Mouse (Mus musculus) kidney, postnatal 10 days (tissue): ENCODE measurements around the gene Odf3b.

ENCODE experiments used
- DNase-seq: peaks from one replicate; pipeline ENCODE4 v3.0.0; 2021; ENCODE audit warnings: mixed read lengths

Gene Odf3b

DNA sequence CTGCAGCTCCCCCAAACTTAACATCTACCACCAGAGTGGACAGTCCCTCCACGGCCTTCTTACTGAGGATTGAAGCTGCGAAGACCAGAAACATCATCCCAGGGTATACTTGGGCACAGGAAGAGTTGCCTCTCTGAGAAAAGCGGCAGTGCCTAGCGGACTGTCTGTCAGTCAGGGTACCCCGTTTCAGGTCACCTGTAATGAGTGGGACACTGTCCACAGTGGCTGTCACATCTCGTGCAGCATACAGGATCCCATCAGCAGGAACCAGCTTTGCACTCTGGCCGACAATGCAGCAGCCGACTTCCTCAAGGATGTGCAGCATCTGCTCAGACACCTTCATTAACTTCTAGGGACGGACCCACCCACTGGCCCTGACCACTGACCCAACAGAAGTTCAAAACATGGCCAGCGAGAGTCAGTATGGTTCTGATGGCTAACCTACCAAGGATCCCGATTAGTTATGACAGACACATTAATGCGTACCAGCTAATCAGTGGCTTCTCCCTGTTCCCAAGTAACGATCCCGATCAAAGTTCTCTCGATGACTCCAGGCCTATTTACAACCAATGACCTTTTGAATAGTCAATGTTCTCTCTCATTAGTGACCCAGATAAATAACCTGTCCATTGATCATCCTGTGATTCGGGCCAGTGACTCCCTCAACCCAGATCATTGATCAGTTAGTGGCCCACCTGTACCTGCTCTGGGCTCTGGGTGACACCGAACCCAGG lies 4.1 kb downstream of the Odf3b start:
- no peak for DNase-seq

DNA sequence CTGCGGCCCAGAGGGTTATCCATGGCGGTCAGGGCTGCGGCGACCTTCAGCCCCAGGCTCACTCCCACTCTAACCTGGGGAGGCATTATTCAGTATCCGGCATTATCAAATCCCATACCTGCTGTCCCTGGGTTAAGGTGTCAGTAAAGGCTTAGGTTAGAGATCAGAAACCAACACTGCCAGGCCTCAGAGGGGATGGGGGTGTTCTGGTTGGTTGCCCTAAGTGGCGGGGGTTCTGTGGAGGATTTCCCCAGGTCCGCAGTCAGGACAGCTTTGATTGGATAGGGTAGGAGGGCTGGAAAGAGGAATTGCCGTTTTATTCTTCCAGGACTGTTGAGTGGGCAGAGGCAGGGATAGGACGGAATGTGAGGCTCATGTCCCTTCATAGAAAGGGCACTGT lies 4.7 kb downstream of the Odf3b start:
- DNase-seq, result no peak

DNA sequence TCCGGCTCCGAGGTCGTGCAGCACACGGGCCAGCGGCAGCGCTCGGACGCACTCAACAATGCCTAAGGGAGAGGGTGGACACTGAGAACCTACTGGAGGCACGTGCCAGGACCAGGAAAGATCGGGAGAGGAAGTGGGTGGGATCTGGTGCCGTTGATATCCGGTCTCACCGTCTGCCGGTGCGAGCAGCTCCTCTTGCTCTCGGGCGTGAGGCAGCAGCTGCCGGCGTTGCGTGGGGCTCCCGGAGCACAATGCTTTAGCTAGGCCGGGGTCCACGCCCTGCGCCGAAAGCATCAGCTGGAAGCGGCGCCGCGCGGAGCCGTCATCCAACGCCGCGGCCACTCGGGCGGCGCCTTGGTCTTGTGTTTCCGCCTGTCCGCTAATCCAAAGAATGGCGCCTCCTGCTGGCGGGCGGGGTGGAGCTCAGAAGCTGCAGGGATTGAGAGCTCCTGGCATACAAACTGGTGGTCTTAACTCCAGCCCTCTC lies 5.3 kb downstream of the Odf3b start, which contains the start of gene Sco2:
TSS of gene Sco2 (minus strand) at position 85 of the 487 bp plus-strand sequence.
- DNase-seq, result peak; percentile 97

DNA sequence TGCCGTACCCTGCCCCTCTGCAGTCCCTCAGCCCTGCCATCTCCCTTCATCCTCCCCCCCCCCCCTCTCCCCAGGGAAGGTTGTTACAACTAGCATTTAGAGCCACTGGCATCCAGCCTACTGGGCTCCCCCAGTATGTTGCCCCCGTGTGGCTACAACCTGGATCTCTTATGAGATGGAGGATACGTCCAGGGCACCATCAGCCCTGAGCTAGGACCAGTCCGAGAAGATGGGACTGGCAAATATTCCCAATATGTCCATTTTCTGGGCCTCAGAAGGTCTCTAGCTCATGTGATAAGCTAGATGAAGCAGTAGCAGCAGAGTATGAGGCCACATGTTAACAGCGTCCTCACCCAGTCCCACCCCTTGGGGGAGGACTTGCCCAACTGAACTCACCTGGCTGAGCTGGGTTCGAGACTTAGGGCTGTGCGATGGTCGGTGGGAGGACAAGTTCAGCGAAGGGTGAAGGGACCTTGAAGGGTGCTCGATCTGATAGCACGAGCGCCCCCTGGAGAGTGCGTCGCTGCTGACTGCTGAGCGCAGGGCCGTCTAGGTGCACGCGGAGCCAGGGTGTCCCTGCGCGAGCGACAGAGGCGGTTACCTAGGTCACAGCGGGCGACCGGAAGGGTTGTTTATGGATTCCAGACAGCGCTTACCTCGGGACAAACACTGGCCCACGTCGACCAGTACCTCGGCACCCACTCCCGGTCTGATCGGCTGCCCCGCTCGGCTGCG lies 5.9 kb downstream of the Odf3b start:
- peak; percentile 93 for DNase-seq

DNA sequence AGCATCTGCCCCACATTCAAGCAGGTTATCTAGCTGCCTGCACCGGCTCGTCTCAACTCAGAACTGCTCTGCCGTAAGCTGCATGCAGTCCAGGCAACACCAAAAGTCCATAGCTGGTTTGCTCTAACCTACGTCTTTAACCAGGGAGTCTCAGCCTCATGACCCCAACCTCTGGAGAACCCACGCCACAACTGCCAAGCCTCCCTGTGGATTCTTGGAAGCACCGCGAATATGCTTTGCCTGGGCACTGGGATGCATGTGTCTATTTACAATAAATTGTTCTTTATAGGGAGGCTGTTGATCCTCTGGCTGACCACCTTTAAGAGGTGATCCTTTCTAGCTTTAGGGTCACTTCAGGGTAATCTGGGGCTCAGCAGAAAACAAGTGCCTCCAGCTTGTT lies 6.5 kb downstream of the Odf3b start:
- no peak for DNase-seq

DNA sequence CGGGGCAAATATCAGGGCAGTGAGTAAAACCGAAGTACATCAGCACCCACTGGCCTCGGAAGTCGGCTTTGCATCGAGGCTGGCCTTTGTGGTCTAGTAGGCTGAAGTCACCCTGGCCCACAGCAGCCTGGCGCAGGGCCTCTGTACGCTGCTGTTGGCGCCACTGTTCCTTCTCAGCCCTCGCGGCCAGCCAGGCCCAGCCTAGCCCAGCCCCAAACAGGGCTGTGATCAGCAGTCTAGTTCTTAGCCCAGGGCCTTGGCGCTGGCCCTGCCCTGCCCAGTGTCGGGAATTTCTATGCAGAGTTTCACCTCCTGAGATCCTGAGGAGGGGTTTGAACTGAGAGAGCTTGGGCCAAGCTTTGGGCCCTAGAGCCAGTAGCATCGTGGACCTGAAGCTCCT lies 7.0 kb downstream of the Odf3b start:
- DNase-seq, result no peak

DNA sequence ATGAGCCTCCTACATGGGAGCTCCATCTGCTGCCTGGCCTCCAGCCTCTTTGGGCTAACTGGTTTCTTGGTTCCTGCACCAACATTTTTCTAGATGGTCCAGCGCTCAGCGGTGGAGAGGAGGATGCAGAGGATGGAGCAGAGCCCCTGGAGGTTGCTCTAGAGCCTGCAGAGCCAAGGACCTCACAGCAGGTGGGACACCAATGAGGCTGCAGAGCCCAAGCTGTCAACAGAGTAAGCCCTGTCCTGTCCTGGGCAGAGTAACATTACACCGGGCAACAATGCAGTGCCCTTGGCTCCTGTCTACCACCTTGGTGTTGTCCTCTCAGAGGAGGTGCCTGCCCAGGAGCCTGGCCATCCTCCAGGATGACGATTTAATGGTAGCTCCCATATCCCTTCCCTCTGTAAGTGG lies 13.9 kb downstream of the Odf3b start:
- no peak for DNase-seq

DNA sequence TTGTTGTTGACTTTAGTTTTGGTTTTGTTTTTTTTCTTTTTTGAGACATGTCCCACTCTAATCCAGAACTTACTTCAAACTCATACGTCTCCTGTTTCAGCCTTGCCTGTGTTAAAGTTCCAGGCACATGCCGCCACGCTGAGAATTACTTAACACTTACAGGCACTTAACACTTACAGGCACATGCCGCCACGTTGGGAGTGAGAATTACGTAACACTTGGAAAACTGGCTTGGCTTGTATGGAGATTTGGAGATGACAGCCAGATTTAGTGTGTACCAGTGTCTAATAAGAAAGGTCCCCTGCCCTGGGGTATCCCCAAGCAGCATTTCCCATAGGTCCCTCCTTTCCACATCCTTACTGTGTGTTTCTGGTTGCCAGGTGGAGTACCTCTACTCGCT lies 16.0 kb downstream of the Odf3b start:
- no peak for DNase-seq

DNA sequence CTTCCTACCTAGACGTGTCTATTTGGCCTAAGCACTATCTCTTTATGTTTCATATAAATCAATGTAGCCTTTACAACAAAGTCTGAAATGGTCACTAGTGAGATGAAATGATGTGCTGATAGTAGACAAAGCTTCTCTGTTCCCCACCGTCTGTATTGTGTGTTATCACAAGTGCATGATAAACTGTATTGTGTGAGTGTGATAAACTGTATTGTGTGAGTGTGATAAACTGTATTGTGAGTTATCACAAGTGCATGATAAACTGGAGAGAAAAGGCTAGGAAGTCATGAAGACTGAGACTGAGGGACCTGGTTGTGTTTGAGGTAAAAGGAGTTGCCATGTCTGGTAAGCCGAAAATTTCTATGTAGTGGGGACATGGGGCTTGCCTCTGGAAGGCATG lies 20.3 kb downstream of the Odf3b start:
- DNase-seq, result no peak

DNA sequence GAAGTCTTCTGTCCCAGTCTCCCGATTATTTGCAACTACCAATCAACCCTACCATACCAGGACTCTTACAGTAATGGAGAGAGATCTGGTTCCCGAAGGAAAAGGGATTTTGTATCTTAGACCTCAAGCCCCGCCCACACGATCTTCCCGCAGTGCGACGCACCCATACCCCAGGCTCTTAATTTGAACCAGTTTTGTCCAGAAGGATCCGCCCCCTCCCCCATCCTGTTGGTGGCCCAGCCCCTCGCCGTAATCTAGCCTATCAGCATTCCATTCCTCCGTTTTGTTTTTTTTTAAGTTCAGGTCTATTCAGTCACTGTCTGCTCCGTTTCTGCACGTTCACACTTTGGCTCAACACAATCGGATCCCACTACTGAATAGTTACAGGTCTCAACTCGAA lies 22.7 kb downstream of the Odf3b start:
- DNase-seq, result peak; percentile 94

DNA sequence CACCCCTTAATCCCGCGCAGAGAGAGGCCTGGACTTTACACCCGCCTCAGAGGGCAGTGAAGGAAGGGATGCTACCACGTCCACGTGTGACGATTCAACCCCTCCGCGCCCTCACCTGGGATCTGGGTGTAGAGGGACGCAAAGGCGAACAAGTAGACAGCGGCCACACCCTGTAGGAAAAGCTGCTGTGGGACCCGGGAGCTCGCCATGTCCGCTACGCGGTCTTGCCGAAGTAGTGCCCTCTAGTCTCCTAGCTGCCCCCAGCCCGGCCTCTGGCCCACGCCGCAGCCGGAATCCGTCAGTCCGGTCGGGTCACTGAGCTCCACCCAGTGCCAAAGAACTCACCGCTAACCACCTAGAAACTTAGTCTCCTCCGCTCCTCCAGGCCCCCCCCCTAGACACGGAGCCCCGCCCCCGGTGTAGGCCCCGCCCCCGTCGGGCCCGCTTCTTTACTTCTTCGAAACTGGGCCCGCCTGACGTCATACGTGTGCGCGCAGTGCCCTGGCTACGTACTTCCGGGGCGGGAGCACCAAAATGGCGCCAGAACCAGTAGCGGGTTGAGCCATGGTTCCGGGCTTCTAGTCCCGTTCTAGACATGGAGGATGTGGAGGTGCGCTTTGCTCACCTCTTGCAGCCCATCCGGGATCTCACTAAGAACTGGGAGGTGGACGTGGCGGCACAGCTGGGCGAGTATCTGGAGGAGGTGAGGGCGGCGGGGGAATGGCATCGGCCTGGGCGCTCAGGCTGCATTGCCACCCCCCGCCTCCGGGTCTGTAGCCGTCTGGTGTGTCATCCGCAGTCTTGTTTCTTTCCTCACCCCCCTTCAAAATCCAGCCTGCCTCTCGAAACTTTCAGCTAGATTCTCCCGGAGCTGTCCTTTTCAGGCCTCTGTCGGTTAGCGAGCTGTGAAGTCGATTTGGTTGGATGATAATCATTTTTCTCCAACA lies 23.6 kb downstream of the Odf3b start, which contains the start of the genes Lmf2 and Ncaph2:
TSS of gene Lmf2 (minus strand) at position 419 of the 947 bp plus-strand sequence.
TSS of gene Ncaph2 (plus strand) at position 479 of the 947 bp plus-strand sequence.
- DNase-seq, result peak; percentile 98

DNA sequence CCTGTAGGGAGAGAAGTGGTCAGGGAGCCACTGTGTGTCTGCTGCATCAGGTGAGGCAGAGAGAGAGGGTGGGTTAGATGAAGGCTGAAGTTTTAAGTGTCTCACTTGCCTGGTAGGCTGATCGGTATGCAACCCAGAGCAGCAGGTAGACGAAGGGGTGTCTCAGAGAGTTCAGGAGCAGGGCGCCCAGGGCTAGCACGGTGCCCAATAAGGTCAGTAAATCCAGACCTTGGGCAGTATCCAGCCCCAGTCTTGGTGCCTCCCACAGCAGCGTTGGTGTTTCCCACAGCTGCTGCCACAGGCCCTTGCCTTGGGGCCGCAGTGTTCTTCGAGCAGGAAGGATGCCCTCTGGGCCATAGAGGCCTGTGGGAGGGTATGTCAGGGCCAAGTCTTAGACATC lies 24.6 kb downstream of the Odf3b start:
- DNase-seq, result peak; percentile 22

DNA sequence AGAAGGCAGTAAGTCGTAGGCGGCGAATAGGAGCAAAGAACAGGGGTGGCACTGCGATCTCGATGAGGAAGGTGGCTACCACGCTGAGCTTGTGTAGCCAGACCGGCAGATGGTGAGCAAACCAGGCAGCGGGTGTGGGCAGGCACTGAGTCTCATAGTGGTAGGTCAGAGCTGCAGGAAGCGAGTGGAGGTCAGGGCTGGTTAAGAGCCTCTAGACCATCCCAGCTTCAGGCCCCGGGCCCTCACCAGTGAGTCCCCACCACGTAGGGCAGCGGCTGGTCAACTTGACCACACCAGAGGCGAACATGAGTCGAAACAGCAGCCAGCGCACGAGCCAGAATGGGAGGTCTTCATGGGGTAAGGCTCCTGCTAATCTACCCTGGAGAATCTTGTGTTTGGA lies 25.2 kb downstream of the Odf3b start:
- no peak for DNase-seq

DNA sequence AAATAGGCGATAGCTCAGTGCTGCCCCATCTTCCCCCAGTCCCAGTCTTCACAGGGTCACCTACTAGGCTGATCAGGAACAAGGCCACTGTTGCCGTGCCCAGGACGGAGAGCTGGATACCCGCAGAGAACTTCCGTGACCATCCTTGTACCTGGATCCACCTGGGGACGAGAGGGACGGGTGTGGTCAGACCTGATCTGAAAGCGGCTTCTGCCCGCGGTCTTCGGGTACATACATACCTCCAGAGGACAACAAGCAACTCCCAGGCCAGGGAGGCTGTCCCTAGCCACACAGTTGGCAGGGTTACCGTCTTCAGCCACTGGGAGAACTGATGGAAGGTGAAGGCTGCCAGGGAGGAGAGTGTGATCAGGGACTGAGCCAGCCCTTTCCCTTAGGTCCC lies 26.3 kb downstream of the Odf3b start:
- DNase-seq, result no peak

DNA sequence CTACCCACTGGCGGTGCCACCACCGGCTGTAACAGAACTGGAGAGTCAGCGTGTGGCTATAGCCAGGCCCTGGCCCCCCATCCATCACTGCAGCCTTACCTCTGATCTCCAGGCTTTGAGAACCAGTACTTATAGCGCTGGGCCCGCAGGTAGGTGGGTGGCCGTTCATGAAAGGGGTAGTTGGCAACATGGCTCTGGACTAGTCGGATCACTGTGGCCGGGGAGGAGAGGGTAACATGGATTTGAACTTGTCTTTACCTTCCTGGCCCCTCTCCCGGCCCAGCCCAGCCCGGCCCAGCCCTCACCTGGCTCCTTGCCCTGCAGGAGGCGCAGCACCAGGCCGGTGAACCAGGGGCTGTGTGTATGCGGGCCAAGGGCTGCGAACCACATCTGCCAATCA lies 27.0 kb downstream of the Odf3b start:
- DNase-seq, result no peak

DNA sequence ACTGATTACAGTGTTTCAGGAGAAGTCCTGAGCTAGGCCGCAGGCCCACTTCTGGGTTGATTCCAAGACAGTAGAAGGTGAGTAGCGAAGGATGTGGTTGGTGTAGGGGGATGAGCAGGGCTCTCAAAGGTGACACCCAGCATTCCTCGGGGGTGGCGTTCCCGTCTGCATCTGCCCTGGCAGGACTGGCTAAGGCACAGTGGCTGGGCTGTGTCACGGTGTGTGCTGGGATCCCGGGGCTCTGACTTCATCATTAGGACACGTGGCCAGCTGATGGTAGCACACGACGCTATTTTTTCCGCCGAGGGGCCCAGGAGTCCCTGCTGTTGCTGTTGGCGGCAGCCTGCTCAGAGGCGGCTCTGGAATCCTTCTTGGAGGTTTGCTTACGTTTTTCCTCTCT lies 27.8 kb downstream of the Odf3b start:
- no peak for DNase-seq

DNA sequence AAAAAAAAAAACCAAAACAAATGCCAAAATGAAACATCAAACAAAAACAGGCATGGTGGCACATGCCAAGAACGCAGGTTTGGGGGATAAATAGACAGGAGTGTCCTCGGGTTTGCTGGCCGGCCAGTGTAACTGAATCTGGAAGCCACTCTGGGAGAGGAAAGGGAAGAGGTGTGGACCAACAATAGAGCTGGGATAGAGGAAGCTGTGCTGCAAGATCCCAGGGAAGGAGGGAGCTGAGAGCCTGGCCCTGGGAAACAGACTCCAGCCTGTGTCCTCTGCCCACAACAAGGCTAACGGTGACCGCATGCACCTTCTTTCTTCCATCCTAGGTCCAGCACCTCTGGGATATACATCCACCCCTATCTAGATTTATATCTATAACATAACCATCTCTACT lies 28.6 kb downstream of the Odf3b start:
- no peak for DNase-seq

DNA sequence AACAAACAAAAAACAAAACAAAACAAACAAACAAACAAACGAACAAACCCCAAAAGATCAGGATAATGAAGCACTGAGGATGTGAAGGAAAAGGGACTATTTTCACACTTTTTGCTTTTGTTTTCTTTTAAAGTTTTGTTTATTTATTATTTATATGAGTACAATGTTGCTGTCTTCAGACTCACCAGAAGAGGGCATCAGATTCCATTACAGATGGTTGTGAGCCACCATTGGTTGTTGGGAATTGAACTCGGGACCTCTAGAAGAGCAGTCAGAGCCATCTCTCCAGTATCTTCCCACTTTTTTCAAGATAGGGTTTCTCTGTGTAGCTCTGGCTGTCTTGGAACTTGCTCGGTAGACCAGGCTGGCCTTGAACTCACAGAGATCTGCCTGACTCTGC lies 35.8 kb downstream of the Odf3b start:
- no peak for DNase-seq

DNA sequence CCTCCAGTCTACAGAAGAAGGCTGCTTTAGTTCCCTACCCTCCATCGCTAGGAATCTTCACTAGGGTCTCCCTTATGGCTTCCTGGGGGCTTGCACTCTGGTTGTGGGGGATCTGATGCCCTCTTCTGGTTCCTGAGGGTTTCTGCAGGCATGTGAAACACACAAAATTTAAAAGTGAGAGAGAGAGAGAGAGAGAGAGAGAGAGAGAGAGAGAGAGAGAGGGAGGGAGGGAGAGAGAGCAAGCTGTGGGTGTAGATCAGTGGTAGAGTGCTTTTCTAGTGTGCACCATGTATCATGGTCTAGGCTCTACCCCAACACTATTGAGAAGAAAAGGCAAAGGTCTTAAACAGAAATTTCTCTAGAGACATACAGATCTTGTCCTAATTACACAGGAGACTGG lies 37.4 kb downstream of the Odf3b start:
- no peak for DNase-seq

DNA sequence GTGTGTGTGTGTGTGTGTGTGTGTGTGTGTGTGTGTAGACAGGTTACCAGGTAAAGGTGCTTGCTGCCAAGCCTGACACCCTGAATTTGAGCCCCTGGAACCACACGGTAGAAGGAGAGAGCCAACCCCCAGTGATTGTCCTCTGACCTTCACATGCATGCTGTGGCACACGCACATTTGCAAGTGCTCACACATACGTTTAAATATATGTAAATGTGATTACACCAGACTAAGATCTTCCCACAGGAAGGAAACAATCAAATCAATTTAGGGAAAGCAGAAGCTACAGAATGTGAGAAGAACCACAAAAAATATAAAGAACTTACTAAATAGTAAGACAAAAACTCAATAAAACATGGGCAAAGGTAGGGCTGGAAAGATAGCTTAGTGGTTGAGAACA lies 38.9 kb downstream of the Odf3b start:
- DNase-seq, result no peak

DNA sequence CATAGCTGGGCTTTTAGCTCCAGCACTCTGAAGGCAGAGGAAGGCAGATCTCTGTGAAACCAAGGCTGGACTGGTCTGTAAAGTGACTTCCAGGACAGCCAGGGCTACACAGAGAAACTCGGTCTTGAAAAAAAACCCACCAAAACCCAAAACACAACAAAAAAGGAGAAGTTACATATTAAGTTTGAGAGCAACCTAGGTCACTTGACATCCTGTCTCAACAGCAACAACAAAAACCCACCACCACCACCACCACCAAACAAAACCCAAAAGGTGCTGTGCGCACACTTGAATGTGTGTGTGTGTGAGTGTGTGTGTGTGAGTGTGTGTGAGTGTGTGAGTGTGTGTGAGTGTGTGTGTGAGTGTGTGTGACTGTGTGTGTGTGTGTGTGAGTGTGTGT lies 39.4 kb downstream of the Odf3b start:
- no peak for DNase-seq

DNA sequence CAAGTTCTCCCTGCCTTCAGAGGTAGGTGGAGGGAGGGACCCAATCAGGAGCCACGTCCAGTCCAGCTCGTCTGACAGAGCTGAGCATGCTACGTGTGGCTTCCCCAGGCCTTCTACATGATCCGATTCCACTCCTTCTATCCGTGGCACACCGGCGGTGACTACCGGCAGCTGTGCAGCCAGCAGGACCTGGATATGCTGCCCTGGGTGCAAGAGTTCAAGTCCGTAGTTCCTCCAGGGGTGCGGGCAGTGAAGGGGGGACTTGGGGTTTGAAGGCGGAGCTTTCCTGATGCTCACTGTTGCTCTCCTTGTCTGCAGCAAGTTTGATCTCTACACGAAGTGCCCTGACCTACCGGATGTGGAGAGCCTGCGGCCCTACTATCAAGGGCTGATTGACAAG lies 42.7 kb downstream of the Odf3b start:
- no peak for DNase-seq
